Mouse (Mus musculus) C2C12 (cell line): Measurements from ENCODE around the gene Olfr692. TPM values are rescaled to one million over a fixed set of nuclear protein-coding genes. Genes with fewer than 3 reads are reported as not detected.

Experiments used
- H3K27me3 ChIP-seq: one replicate; pipeline ENCODE4 v1.6.1; 2011; ENCODE audit not compliant: control insufficient read depth, insufficient read depth, insufficient read length
- H3K36me3 ChIP-seq: one replicate; pipeline ENCODE4 v1.6.1; 2011; ENCODE audit not compliant: control insufficient read depth, insufficient read depth
- H3K4me3 ChIP-seq: one replicate; pipeline ENCODE4 v1.5.1; 2011; ENCODE audit warnings: mild to moderate bottlenecking, control low read depth; ENCODE audit not compliant: poor library complexity, insufficient read depth, severe bottlenecking
- H3K79me2 ChIP-seq: one replicate; pipeline ENCODE4 v1.6.1; 2011; ENCODE audit not compliant: control insufficient read depth, insufficient read depth
- H3K79me3 ChIP-seq: one replicate; pipeline ENCODE4 v1.6.1; 2011; ENCODE audit warnings: low read depth, control low read depth
- H3ac ChIP-seq: one replicate; pipeline ENCODE3; 2011; ENCODE audit warnings: low read depth; ENCODE audit not compliant: control insufficient read depth, insufficient read length
- CEBPB ChIP-seq: IDR thresholded peaks from one replicate; pipeline ENCODE4 v1.6.1; 2011; ENCODE audit warnings: low read depth, mild to moderate bottlenecking, control low read depth, moderate library complexity
- CTCF ChIP-seq: IDR thresholded peaks from one replicate; pipeline ENCODE4 v1.5.1; 2011; ENCODE audit not compliant: control insufficient read depth, insufficient read depth, insufficient read length
- FOSL1 ChIP-seq: IDR thresholded peaks from one replicate; pipeline ENCODE4 v1.8.0; 2011; ENCODE audit warnings: mild to moderate bottlenecking, low read length; ENCODE audit not compliant: poor library complexity, insufficient read depth, severe bottlenecking
- MAX ChIP-seq: IDR thresholded peaks from one replicate; pipeline ENCODE4 v1.6.1; 2011; ENCODE audit warnings: mild to moderate bottlenecking, control low read depth
- MYOD1 ChIP-seq: IDR thresholded peaks from one replicate; pipeline ENCODE4 v1.6.1; 2011; ENCODE audit warnings: low read depth; ENCODE audit not compliant: control insufficient read depth, insufficient read length
- MYOG ChIP-seq: IDR thresholded peaks from one replicate; pipeline ENCODE4 v1.6.1; 2011; ENCODE audit not compliant: control insufficient read depth, insufficient read length; ENCODE audit errors: extremely low read depth
- USF1 ChIP-seq: IDR thresholded peaks from one replicate; pipeline ENCODE4 v1.6.1; 2011; ENCODE audit warnings: low read depth, mild to moderate bottlenecking, control low read depth, moderate library complexity
- polyA plus RNA-seq: library from polyadenylated mRNA; unstranded; fragments of >200 nt; fragmentation: generic; extraction: Trizol; gene quantifications from one replicate; pipeline ENCODE4 v1.2.1, GENCODE M21; 2012; ENCODE audit warnings: missing spikeins

Olfr692 gene
- polyA plus RNA-seq, 1 experiment: not detected

DNA sequence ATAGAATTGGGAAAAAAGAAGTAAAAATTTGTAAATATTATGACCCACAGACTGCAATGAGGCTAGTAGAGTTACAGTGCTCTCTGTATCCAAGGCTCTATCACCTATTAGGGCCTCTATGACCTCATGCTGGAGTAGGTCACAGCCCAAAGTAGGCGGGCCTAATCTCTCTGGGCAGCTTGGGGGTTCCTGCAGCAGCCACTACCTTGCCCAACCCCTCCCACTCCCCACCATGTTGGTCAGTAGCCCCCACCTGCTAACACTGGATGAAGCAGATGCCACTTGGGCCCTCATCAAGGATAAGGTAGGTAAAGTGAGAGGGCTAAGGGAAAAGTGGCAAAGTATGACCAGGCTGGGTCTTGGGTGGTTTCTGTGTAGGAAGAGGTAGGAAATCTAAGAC, 6.8 kb downstream of the Olfr692 start, which contains the start of gene Gm5901:
TSS of gene Gm5901 (plus strand) at position 173 of the 400 bp plus-strand sequence.
- H3K79me2 ChIP-seq: no peaks in the 10 kb centered on the region
- H3K79me3 ChIP-seq: no peaks in the 10 kb centered on the region
- peaks cover 8% of the 10 kb centered on the region for H3K36me3 ChIP-seq
- TF ChIP-seq MYOG (no peak), USF1 (no peak)
- H3K4me3 ChIP-seq: no peak within 1 kb of the TSS
- no peak within 1 kb of the TSS for H3ac ChIP-seq
- H3K27me3 ChIP-seq: no peaks in the 10 kb centered on the region

GRCm38 (mm10) chr7:105380329-105380728, 12.3 kb downstream of the Olfr692 start:
- TF ChIP-seq MYOG: no peak
- no peak for TF ChIP-seq FOSL1
- no peak for TF ChIP-seq MAX
- no peak for TF ChIP-seq CEBPB
- no peak for TF ChIP-seq USF1
- TF ChIP-seq CTCF: no peak
- TF ChIP-seq MYOD1: no peak
- Histone ChIP-seq H3K36me3 (peaks cover 31% of the 10 kb centered on the region), H3K79me3 (no peaks in the 10 kb centered on the region)

DNA sequence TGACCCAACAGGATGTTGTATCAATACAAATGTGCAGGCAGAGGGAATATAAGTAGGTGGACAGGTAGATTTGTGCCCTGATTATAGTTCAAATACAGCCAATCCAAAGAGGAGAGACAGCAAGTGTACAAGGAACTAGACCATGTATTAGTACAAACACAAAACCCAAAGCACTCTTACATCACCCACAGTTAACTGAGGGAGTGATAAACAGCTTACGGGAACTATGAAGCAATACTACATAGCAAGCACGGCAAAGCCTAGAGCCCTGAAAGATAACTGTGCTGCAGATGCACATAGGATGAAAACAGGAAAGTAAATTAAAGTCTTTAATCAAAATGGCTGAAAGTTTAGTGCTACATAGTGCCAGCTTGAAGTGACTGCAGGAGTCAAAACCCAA, 19.7 kb downstream of the Olfr692 start:
- H3K36me3 ChIP-seq: peaks cover 50% of the 10 kb centered on the region
- H3K79me3 ChIP-seq: no peaks in the 10 kb centered on the region
- no peaks in the 10 kb centered on the region for H3K79me2 ChIP-seq
- no peak for TF ChIP-seq MAX
- TF ChIP-seq MYOG: no peak
- TF ChIP-seq MYOD1: no peak
- TF ChIP-seq USF1: no peak
- no peak for TF ChIP-seq CEBPB
- TF ChIP-seq FOSL1: no peak
- no peak for TF ChIP-seq CTCF
- H3K4me3 ChIP-seq: no peak overlapping the region
- H3ac ChIP-seq: no peak overlapping the region
- no peaks in the 10 kb centered on the region for H3K27me3 ChIP-seq

More at GRCm38 (mm10) chr7:105380329-105380728, 12.3 kb downstream of the Olfr692 start:
- Histone ChIP-seq H3K27me3 (no peaks in the 10 kb centered on the region), H3K79me2 (no peaks in the 10 kb centered on the region), H3ac (no peak overlapping the region), H3K4me3 (no peak overlapping the region)

- no peaks in the 10 kb centered on the region for H3K79me2 ChIP-seq
- H3K4me3 ChIP-seq: no peak overlapping the region
- peaks cover 33% of the 10 kb centered on the region for H3K36me3 ChIP-seq
- TF ChIP-seq MAX: no peak
- TF ChIP-seq CTCF: no peak
- TF ChIP-seq FOSL1: no peak
- no peak for TF ChIP-seq MYOD1
- TF ChIP-seq MYOG: no peak
- no peak for TF ChIP-seq USF1
- no peak for TF ChIP-seq CEBPB
- no peaks in the 10 kb centered on the region for H3K27me3 ChIP-seq
- H3K79me3 ChIP-seq: no peaks in the 10 kb centered on the region
- H3ac ChIP-seq: no peak overlapping the region
Measured at GRCm38 (mm10) chr7:105390236-105390635, 22.2 kb downstream of the Olfr692 start.

- TF ChIP-seq CTCF (no peak), FOSL1 (no peak), CEBPB (no peak), MAX (no peak), USF1 (no peak), MYOD1 (no peak)
- H3K27me3 ChIP-seq: no peaks in the 10 kb centered on the region
- peaks cover 15% of the 10 kb centered on the region for H3K36me3 ChIP-seq
- H3K4me3 ChIP-seq: no peak overlapping the region
- H3K79me3 ChIP-seq: peaks cover 9% of the 10 kb centered on the region
- H3ac ChIP-seq: no peak overlapping the region
- H3K79me2 ChIP-seq: peaks cover 28% of the 10 kb centered on the region
Measured at GRCm38 (mm10) chr7:105394606-105395005, 26.6 kb downstream of the Olfr692 start.

DNA sequence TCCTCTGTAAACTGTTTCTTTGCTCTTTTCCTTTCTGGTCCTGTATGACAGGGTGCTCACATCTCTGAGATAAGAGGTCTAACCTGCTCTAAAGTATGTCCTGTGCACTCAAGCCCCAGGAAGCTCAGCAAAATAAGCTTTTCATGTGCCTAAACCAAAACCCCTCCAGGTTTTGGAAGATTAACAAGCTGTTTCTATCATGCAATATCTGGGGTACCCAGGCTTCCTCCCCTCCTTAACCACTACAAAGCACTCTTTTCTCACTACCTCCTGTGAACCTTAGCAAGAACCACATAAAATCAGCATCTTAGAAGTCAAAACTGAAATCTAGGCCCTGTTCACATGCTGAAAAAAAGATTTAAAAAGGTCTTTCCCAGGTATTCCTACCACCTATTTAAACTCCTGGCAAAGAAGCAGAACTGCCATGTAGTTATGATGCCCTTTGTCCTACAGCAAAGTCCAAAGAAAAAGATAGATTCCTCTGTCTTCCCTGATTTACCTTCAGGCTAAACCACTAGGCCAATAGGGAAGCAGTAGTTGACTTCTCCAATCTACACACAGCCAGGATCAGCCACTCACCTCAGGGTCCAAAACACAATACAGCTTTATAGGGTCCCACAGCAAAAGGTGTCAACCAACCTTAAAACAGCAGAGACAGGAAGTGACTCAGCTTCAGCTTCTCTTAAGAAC, 27.2 kb downstream of the Olfr692 start:
- peaks cover 29% of the 10 kb centered on the region for H3K79me2 ChIP-seq
- no peak overlapping the region for H3ac ChIP-seq
- peaks cover 9% of the 10 kb centered on the region for H3K79me3 ChIP-seq
- peaks cover 11% of the 10 kb centered on the region for H3K36me3 ChIP-seq
- H3K27me3 ChIP-seq: no peaks in the 10 kb centered on the region
- no peak overlapping the region for H3K4me3 ChIP-seq
- TF ChIP-seq MYOD1 (no peak), USF1 (no peak), FOSL1 (no peak), CTCF (no peak), MYOG (no peak), MAX (no peak), CEBPB (no peak)
